Mouse (Mus musculus) midbrain, embryonic 15.5 days (tissue): ENCODE results near the gene Tia1. TPM values are rescaled to one million over a fixed set of nuclear protein-coding genes. Genes with fewer than 3 reads are reported as not detected.

Experiments used
- ATAC-seq: fragments of 200-750 bp; cut with Nextera tagmentation; replicated peaks from 2 replicates; pipeline ENCODE4 v1.8.0; 2017; ENCODE audit warnings: moderate TSS enrichment
- H3K27ac ChIP-seq: fragments of 300-500 bp; sonication (generic); 2 replicates; pipeline ENCODE4 v1.5.1; 2015; ENCODE audit warnings: mild to moderate bottlenecking, inconsistent platforms
- H3K27me3 ChIP-seq: fragments of 300-500 bp; sonication (generic); replicated peaks from 2 replicates; pipeline ENCODE4 v1.6.1; 2015; ENCODE audit warnings: inconsistent platforms
- H3K36me3 ChIP-seq: fragments of 300-500 bp; sonication (generic); replicated peaks from 2 replicates; pipeline ENCODE4 v1.6.1; 2015; ENCODE audit warnings: inconsistent platforms
- H3K4me1 ChIP-seq: fragments of 300-500 bp; sonication (generic); 2 replicates; pipeline ENCODE4 v1.6.1; 2015; ENCODE audit warnings: inconsistent platforms
- H3K4me2 ChIP-seq: fragments of 300-500 bp; sonication (generic); 2 replicates; pipeline ENCODE4 v1.6.1; 2015; ENCODE audit warnings: inconsistent platforms, mild to moderate bottlenecking, moderate library complexity
- H3K4me3 ChIP-seq: fragments of 300-500 bp; sonication (generic); 2 replicates; pipeline ENCODE4 v1.5.1; 2015; ENCODE audit warnings: mild to moderate bottlenecking, inconsistent platforms
- H3K9ac ChIP-seq: fragments of 300-500 bp; sonication (generic); 2 replicates; pipeline ENCODE4 v1.6.1; 2015; ENCODE audit warnings: mild to moderate bottlenecking, inconsistent platforms
- H3K9me3 ChIP-seq: fragments of 300-500 bp; sonication (generic); 2 replicates; pipeline ENCODE4 v1.6.1; 2016; ENCODE audit warnings: inconsistent platforms
- WGBS: fragments of 180-500 bp; shearing (Covaris S2); methylation state at CpG from one replicate; pipeline ENCODE4 v1.1.7; 2015; ENCODE audit warnings: mixed read lengths; 5-methylcytosine and 5-hydroxymethylcytosine counted together
- polyA plus RNA-seq: library from polyadenylated mRNA; unstranded; fragments of >200 nt; fragmentation: Nextera tagmentation; extraction: Ambion mirVana; gene quantifications from 2 replicates; pipeline ENCODE4 v1.2.1, GENCODE M21; 2015

The Tia1 gene
- polyA plus RNA-seq, 1 experiment from 2014 or later: 360 TPM

GRCm38 (mm10) chr6:86403728-86404099, 305 bp upstream of the Tia1 start:
- no peaks in the 10 kb centered on the region for H3K9me3 ChIP-seq
- 0 out of 2 replicates have a peak, but pooled peaks cover 5% of the 10 kb centered on the region for H3K36me3 ChIP-seq
- peak overlapping the region; percentile 78 for H3K4me2 ChIP-seq
- under 1% methylated on average over 15 of the region's 15 CpGs for WGBS
- H3K27me3 ChIP-seq: no peaks in the 10 kb centered on the region
- peaks cover 28% of the 10 kb centered on the region for H3K4me1 ChIP-seq
- ATAC-seq: peak; percentile 79
- H3K4me3 ChIP-seq: peak overlapping the region; percentile 70
- peak overlapping the region; percentile 99 for H3K9ac ChIP-seq
- peak overlapping the region; percentile 100 for H3K27ac ChIP-seq

DNA sequence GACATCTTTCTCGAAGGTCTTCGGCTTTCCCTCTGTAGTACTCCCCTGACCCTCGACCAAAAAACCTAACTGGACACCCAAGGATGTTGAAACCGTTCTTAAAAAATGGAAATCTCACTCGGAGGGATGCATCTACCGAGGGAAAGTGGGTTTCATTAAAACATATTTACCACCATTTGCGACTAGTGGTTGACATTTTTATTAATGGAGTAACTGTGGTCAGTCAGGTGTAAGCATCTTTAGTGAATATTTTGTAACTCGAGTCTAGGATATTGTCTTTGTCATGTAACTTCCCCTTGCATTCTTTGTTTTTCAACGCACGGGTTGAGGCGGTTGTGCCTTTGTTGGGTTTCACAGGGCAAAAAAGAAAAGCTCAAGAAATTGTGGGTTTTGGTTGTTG, 977 bp downstream of the Tia1 start:
- Histone ChIP-seq H3K9me3 (no peaks in the 10 kb centered on the region), H3K9ac (peak overlapping the region; percentile 99), H3K27ac (peak overlapping the region; percentile 100), H3K36me3 (peaks cover 8% of the 10 kb centered on the region; the same call in 1 of the 2 replicates), H3K4me3 (peak overlapping the region; percentile 70), H3K4me1 (peaks cover 34% of the 10 kb centered on the region), H3K4me2 (peak overlapping the region; percentile 78), H3K27me3 (no peaks in the 10 kb centered on the region)
- 0% methylated on average over 11 of the region's 11 CpGs for WGBS
- ATAC-seq: no peak

- H3K9ac ChIP-seq: no peak overlapping the region; the same call in 1 of the 2 replicates
- ATAC-seq: no peak
- no peaks in the 10 kb centered on the region for H3K9me3 ChIP-seq
- peaks cover 8% of the 10 kb centered on the region; the same call in 1 of the 2 replicates for H3K36me3 ChIP-seq
- peaks cover 35% of the 10 kb centered on the region for H3K4me1 ChIP-seq
- peak overlapping the region; percentile 70 for H3K4me3 ChIP-seq
- H3K4me2 ChIP-seq: peak overlapping the region; percentile 78
- H3K27me3 ChIP-seq: no peaks in the 10 kb centered on the region
- H3K27ac ChIP-seq: no peak overlapping the region
These were observed 2.3 kb downstream of the Tia1 start for GRCm38 (mm10) chr6:86406306-86406705.

DNA sequence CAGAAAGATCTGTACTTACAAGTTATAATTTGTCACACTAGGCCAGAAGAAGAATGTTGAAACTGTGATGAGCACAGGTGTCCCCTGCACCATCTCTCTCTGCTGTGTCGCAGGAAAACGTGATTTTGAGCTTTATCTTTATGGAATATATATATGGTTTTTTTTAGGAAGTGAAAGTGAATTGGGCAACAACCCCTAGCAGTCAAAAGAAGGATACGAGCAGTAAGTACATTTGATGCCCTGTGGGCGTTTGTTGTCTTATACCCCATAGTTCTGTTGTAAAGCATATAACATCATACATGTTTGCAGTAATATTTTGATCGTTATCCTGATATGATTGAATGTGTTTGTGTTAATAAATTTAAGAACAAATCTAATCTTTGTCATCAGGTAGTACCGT, 14.7 kb downstream of the Tia1 start:
- peaks cover 66% of the 10 kb centered on the region for H3K36me3 ChIP-seq
- WGBS: 95% methylated on average over 6 of the region's 6 CpGs
- ATAC-seq: no peak

DNA sequence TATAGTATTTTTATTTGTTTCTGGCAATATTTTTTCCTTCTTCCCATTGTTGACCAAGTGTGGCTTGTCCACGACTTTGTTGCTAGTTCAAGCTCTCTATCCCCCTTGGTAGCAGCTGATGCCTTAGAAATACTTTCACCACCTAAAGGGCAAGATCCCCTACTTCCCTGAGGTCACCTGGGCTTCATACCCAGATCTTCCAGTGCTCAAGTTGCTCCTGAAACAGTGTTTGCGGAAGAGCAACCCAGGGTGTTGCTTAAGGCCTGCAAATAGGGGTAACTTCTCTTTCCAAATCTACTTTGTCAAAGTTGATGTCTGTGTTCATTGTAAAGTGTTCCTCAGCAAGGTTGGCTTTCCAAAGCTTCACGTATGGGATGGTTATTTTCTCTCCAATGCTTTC, 15.2 kb downstream of the Tia1 start:
- Histone ChIP-seq H3K4me1 (no peaks in the 10 kb centered on the region), H3K27me3 (no peaks in the 10 kb centered on the region), H3K27ac (no peak overlapping the region), H3K4me2 (no peak overlapping the region), H3K9ac (no peak overlapping the region), H3K36me3 (peaks cover 66% of the 10 kb centered on the region), H3K9me3 (no peaks in the 10 kb centered on the region), H3K4me3 (no peak overlapping the region)
- WGBS: 91% methylated on average over 3 of the region's 3 CpGs
- ATAC-seq: no peak

More for the DNA sequence above, 14.7 kb downstream of the Tia1 start:
- H3K27me3 ChIP-seq: no peaks in the 10 kb centered on the region
- H3K4me2 ChIP-seq: no peak overlapping the region
- H3K4me3 ChIP-seq: no peak overlapping the region
- H3K27ac ChIP-seq: no peak overlapping the region
- no peaks in the 10 kb centered on the region for H3K4me1 ChIP-seq
- no peak overlapping the region for H3K9ac ChIP-seq
- H3K9me3 ChIP-seq: no peaks in the 10 kb centered on the region

- Histone ChIP-seq H3K9ac (no peak overlapping the region), H3K36me3 (peaks cover 76% of the 10 kb centered on the region), H3K27ac (no peak overlapping the region), H3K4me1 (no peaks in the 10 kb centered on the region), H3K9me3 (no peaks in the 10 kb centered on the region), H3K4me3 (no peak overlapping the region), H3K27me3 (no peaks in the 10 kb centered on the region), H3K4me2 (no peak overlapping the region)
- 75% methylated on average over 6 of the region's 6 CpGs for WGBS
- no peak for ATAC-seq
These were observed 16.5 kb downstream of the Tia1 start for GRCm38 (mm10) chr6:86420491-86420890.

DNA sequence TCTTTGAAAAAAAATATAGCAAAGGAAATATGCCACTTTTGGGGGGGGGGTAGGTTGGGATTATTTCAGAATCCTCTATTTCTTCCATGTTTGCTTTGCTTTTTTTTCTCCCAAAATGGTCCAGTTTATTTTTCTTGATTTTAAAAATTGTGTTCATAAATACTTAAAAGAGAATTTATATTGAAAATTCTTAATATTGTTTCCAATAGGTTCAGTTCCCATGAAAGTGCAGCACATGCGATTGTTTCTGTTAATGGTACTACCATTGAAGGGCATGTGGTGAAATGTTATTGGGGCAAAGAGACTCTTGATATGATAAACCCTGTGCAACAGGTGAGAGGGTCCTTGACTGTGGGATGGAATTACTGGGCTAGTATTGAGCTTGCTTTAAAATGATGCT, 22.3 kb downstream of the Tia1 start, which contains the start of gene Gm44790:
Gm44790 (plus strand) TSS at position 301 of the 400 bp plus-strand sequence.
- H3K27ac ChIP-seq: no peak within 1 kb of the TSS
- H3K27me3 ChIP-seq: no peaks in the 10 kb centered on the region
- no peaks in the 10 kb centered on the region for H3K9me3 ChIP-seq
- H3K36me3 ChIP-seq: peaks cover 67% of the 10 kb centered on the region
- no peak within 1 kb of the TSS for H3K4me2 ChIP-seq
- no peak within 1 kb of the TSS for H3K4me3 ChIP-seq
- 96% methylated on average over 1 of the region's 1 CpGs for WGBS
- no peak for ATAC-seq
- no peak within 1 kb of the TSS for H3K9ac ChIP-seq
- no peaks in the 10 kb centered on the region for H3K4me1 ChIP-seq

DNA sequence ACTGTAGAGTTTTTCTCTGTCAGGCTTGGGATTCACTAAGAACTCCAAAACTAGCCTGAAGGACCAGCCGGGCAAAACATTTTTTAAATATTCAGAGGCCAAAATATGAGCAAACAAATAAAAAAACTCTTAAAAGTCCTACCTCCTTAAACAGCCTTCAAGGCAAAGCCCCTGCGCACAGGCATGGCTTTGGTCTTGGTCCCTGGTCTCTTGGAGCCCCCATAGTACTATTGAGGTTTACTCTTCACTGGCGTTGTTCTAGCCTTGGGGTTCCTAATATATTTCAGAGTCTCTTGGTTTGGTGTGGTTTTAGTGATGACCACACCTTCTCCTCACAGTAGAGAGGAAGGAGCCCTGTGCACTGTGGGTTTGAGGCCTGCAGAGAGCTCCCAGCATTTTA, 27.5 kb downstream of the Tia1 start:
- no peak overlapping the region for H3K9ac ChIP-seq
- H3K27me3 ChIP-seq: no peaks in the 10 kb centered on the region
- peaks cover 68% of the 10 kb centered on the region for H3K36me3 ChIP-seq
- no peak overlapping the region for H3K4me3 ChIP-seq
- 98% methylated on average over 3 of the region's 3 CpGs for WGBS
- no peaks in the 10 kb centered on the region for H3K4me1 ChIP-seq
- no peaks in the 10 kb centered on the region for H3K9me3 ChIP-seq
- ATAC-seq: no peak
- H3K4me2 ChIP-seq: no peak overlapping the region
- H3K27ac ChIP-seq: no peak overlapping the region

DNA sequence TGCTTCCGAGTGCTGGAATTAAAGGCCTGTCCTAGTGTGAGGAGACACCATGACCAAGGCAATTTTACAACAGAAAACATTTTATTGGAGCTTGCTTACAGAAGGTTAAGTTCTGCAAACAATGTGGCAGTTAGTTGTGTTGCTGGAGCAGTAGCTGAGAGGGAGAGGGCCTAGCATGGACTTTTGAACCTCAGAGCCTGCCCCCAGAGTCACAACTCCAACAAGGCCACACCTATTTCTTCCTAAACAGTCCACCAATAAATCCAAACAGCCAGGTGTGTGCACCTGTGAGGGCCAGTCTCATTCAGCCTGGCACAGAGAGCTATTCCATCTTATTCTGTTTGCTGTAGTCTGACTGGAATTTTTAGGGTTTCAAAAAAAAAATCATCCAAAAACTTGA, 29.7 kb downstream of the Tia1 start:
- Histone ChIP-seq H3K4me1 (peaks cover 4% of the 10 kb centered on the region; the same call in 1 of the 2 replicates), H3K27me3 (no peaks in the 10 kb centered on the region), H3K9ac (no peak overlapping the region), H3K4me3 (no peak overlapping the region), H3K36me3 (peaks cover 52% of the 10 kb centered on the region), H3K9me3 (no peaks in the 10 kb centered on the region), H3K27ac (no peak overlapping the region), H3K4me2 (no peak overlapping the region)
- no peak for ATAC-seq
- 100% methylated on average over 1 of the region's 1 CpGs for WGBS

DNA sequence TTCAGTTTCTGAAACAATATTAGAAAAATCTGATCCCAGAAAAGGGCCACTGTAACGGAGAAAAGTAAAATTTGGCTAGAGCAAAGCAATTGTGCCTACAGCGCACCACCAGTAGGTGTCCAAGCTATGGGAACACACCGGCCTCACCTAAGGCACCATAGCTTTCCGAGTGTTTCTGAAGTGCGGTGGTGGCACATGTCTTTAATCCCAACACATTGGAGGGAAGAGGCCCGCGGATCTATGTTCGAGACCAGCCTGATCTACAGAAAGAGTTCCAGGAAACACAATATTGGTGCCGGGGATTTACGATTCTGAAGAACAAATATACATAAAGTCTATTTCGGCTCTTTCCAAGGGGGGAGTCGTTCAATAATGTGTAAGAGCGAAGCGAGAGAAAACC, 33.7 kb downstream of the Tia1 start:
- H3K9me3 ChIP-seq: no peaks in the 10 kb centered on the region
- H3K9ac ChIP-seq: peak overlapping the region; percentile 80
- no peaks in the 10 kb centered on the region for H3K27me3 ChIP-seq
- H3K4me1 ChIP-seq: peaks cover 15% of the 10 kb centered on the region
- peak overlapping the region; percentile 95 for H3K27ac ChIP-seq
- ATAC-seq: peak; percentile 41
- peak overlapping the region; percentile 70 for H3K4me2 ChIP-seq
- H3K36me3 ChIP-seq: peaks cover 33% of the 10 kb centered on the region
- H3K4me3 ChIP-seq: peak overlapping the region; percentile 93
- WGBS: 1% methylated on average over 14 of the region's 14 CpGs

- Histone ChIP-seq H3K4me3 (peak within 1 kb of the TSS; percentile 93), H3K4me1 (peaks cover 15% of the 10 kb centered on the region), H3K36me3 (peaks cover 30% of the 10 kb centered on the region), H3K9ac (peak within 1 kb of the TSS; percentile 80), H3K27me3 (no peaks in the 10 kb centered on the region), H3K4me2 (peak within 1 kb of the TSS; percentile 70), H3K27ac (peak within 1 kb of the TSS; percentile 95), H3K9me3 (no peaks in the 10 kb centered on the region)
- ATAC-seq: peak; percentile 96
- WGBS: under 1% methylated on average over 59 of the region's 59 CpGs
These were observed 34.5 kb downstream of the Tia1 start, which contains the start of gene C87436 for GRCm38 (mm10) chr6:86438272-86439118. TSS of gene C87436 (plus strand) at chr6:86438374.

- Histone ChIP-seq H3K4me2 (peak overlapping the region; percentile 70), H3K36me3 (peaks cover 31% of the 10 kb centered on the region)
These were observed 35.1 kb downstream of the Tia1 start for GRCm38 (mm10) chr6:86439119-86439496.

More at GRCm38 (mm10) chr6:86439119-86439496, 35.1 kb downstream of the Tia1 start:
- ATAC-seq: no peak
- H3K27me3 ChIP-seq: no peaks in the 10 kb centered on the region
- H3K4me1 ChIP-seq: peaks cover 15% of the 10 kb centered on the region
- H3K9me3 ChIP-seq: no peaks in the 10 kb centered on the region
- peak overlapping the region; percentile 93 for H3K4me3 ChIP-seq
- WGBS: 4% methylated on average over 13 of the region's 13 CpGs
- H3K27ac ChIP-seq: peak overlapping the region; percentile 95
- H3K9ac ChIP-seq: peak overlapping the region; percentile 80
